Mouse (Mus musculus): ENCODE data around the gene Cd9.

GRCm38 (mm10) chr6:125528614-125529200 lies 34.1 kb upstream of the Cd9 start:
- TF ChIP-seq CTCF (IDR thresholded peaks at IDR 0.05; ENCODE audit: low read depth) (no peak), EP300 (optimal IDR thresholded peaks at IDR 0.05) (no peak)

All from stomach, postnatal 0 days (tissue).